Mouse (Mus musculus) CH12.LX (cell line): Measurements from ENCODE around the gene Fxyd3. TPM values are rescaled to one million over a fixed set of nuclear protein-coding genes. Genes with fewer than 3 reads are reported as not detected.

ENCODE experiments used
- DNase-seq: peaks from one replicate; pipeline ENCODE4 v3.0.0-alpha.2; 2013; ENCODE audit errors: extremely low read depth
- H3K27ac ChIP-seq: 2 replicates; pipeline ENCODE4 v1.5.1; 2012; ENCODE audit warnings: low read depth, mild to moderate bottlenecking, control low read depth, moderate library complexity; ENCODE audit not compliant: insufficient read depth
- H3K27me3 ChIP-seq: replicated peaks from 2 replicates; pipeline ENCODE3; 2012; ENCODE audit warnings: inconsistent platforms
- H3K36me3 ChIP-seq, 2 experiments: replicated peaks in 1 of 2; 2 replicates each; pipeline versions ENCODE3 to v1.6.1; 2012; ENCODE audit warnings: inconsistent platforms in 1 of 2, low read length in 1 of 2, mild to moderate bottlenecking in 1 of 2, mixed read lengths in 1 of 2, moderate library complexity in 1 of 2; ENCODE audit not compliant: control insufficient read depth in 1 of 2, insufficient read depth in 1 of 2
- H3K4me1 ChIP-seq, 2 experiments: 2 replicates each; pipeline ENCODE4 v1.6.1; 2012; ENCODE audit warnings: inconsistent platforms in 1 of 2, moderate library complexity in 1 of 2; ENCODE audit not compliant: insufficient read depth in 2 of 2, control insufficient read depth in 1 of 2
- H3K4me2 ChIP-seq: 2 replicates; pipeline ENCODE4 v1.6.1; 2012; ENCODE audit warnings: low read depth, mild to moderate bottlenecking, control low read depth; ENCODE audit not compliant: poor library complexity, insufficient read depth, severe bottlenecking
- H3K4me3 ChIP-seq, 3 experiments: fragments of 150-350 bp in 1 of 3; sonication (generic) in 1 of 3; replicated peaks in 1 of 3; 2 replicates each; pipeline versions ENCODE3 to v1.5.1; 2011 to 2012; ENCODE audit warnings: low read depth in 2 of 3, low read length in 2 of 3, mild to moderate bottlenecking in 2 of 3, moderate library complexity in 2 of 3, control low read depth in 1 of 3, improper control_type of control experiment in 1 of 3, inconsistent platforms in 1 of 3, mixed read lengths in 1 of 3; ENCODE audit not compliant: poor library complexity in 1 of 3
- H3K79me2 ChIP-seq: replicated peaks from 2 replicates; pipeline ENCODE4 v1.6.1; 2012; ENCODE audit warnings: mild to moderate bottlenecking, moderate library complexity; ENCODE audit not compliant: control insufficient read depth, poor library complexity, insufficient read depth, severe bottlenecking; ENCODE audit errors: extremely low read depth
- H3K9ac ChIP-seq: 2 replicates; pipeline ENCODE4 v1.6.1; 2012; ENCODE audit warnings: low read depth, mild to moderate bottlenecking, control low read depth, moderate library complexity; ENCODE audit not compliant: insufficient read depth
- H3K9me3 ChIP-seq: replicated peaks from 2 replicates; pipeline ENCODE3; 2012; ENCODE audit warnings: low read length, inconsistent platforms, mixed read lengths
- CHD1 ChIP-seq: IDR thresholded peaks from 2 replicates; pipeline ENCODE4 v1.6.1; 2012; ENCODE audit warnings: low read depth, low read length, improper control_type of control experiment, inconsistent platforms
- ELF1 ChIP-seq: IDR thresholded peaks from 2 replicates; pipeline ENCODE4 v1.6.1; 2014; ENCODE audit warnings: low read depth, mild to moderate bottlenecking, inconsistent platforms, low read length, improper control_type of control experiment
- IRF4 ChIP-seq: IDR thresholded peaks from 2 replicates; pipeline ENCODE4 v1.6.1; 2014; ENCODE audit warnings: low read depth, mild to moderate bottlenecking, inconsistent platforms, low read length, improper control_type of control experiment
- JUN ChIP-seq: IDR thresholded peaks from 2 replicates; pipeline ENCODE4 v1.6.1; 2011; ENCODE audit warnings: low read depth, mild to moderate bottlenecking, low read length, improper control_type of control experiment, moderate library complexity; ENCODE audit not compliant: insufficient read depth
- JUND ChIP-seq: conservative IDR thresholded peaks from 2 replicates; pipeline ENCODE4 v1.6.1; 2011; ENCODE audit warnings: low read depth, low read length, improper control_type of control experiment
- KAT2A ChIP-seq: IDR thresholded peaks from 2 replicates; pipeline ENCODE4 v1.6.1; 2012; ENCODE audit warnings: low read length, improper control_type of control experiment, inconsistent platforms; ENCODE audit not compliant: insufficient replicate concordance
- MAX ChIP-seq: IDR thresholded peaks from 2 replicates; pipeline ENCODE4 v1.6.1; 2011; ENCODE audit warnings: low read length, improper control_type of control experiment
- MEF2A ChIP-seq: IDR thresholded peaks from 2 replicates; pipeline ENCODE4 v1.6.1; 2014; ENCODE audit warnings: low read depth, mild to moderate bottlenecking, inconsistent platforms, low read length, improper control_type of control experiment, borderline replicate concordance
- MXI1 ChIP-seq: IDR thresholded peaks from 2 replicates; pipeline ENCODE4 v1.6.1; 2011; ENCODE audit warnings: mild to moderate bottlenecking, low read depth, low read length, improper control_type of control experiment
- MYC ChIP-seq: IDR thresholded peaks from 2 replicates; pipeline ENCODE4 v1.6.1; 2011; ENCODE audit warnings: low read depth, mild to moderate bottlenecking, improper control_type of control experiment, low read length
- NELFE ChIP-seq: IDR thresholded peaks from 2 replicates; pipeline ENCODE4 v1.6.1; 2011; ENCODE audit warnings: low read depth, low read length, improper control_type of control experiment
- POLR2A ChIP-seq: IDR thresholded peaks from 2 replicates; pipeline ENCODE4 v1.6.1; 2011; ENCODE audit warnings: low read depth, mild to moderate bottlenecking, improper control_type of control experiment, low read length
- RAD21 ChIP-seq: IDR thresholded peaks from 2 replicates; pipeline ENCODE4 v1.6.1; 2011; ENCODE audit warnings: low read depth, mild to moderate bottlenecking, low read length, improper control_type of control experiment, moderate library complexity
- RCOR1 ChIP-seq: conservative IDR thresholded peaks from 2 replicates; pipeline ENCODE4 v1.6.1; 2012; ENCODE audit warnings: low read depth, mild to moderate bottlenecking, inconsistent platforms, low read length, improper control_type of control experiment
- TBP ChIP-seq: conservative IDR thresholded peaks from 2 replicates; pipeline ENCODE4 v1.6.1; 2011; ENCODE audit warnings: low read depth, low read length, improper control_type of control experiment
- TCF12 ChIP-seq: IDR thresholded peaks from 2 replicates; pipeline ENCODE4 v1.6.1; 2014; ENCODE audit warnings: low read depth, mild to moderate bottlenecking, inconsistent platforms, low read length, improper control_type of control experiment
- USF1 ChIP-seq: IDR thresholded peaks from 2 replicates; pipeline ENCODE4 v1.6.1; 2014; ENCODE audit warnings: low read depth, mild to moderate bottlenecking, inconsistent platforms, low read length, improper control_type of control experiment
- USF2 ChIP-seq: conservative IDR thresholded peaks from 2 replicates; pipeline ENCODE4 v1.6.1; 2011; ENCODE audit warnings: low read depth, low read length, improper control_type of control experiment
- ZC3H11A ChIP-seq: IDR thresholded peaks from 2 replicates; pipeline ENCODE4 v1.6.1; 2012; ENCODE audit warnings: low read depth, mild to moderate bottlenecking, inconsistent platforms, low read length, improper control_type of control experiment
- ZMIZ1 ChIP-seq: IDR thresholded peaks from 2 replicates; pipeline ENCODE4 v1.6.1; 2012; ENCODE audit warnings: low read depth, mild to moderate bottlenecking, inconsistent platforms, low read length, improper control_type of control experiment
- dilution Hi-C: fragments of 300-500 bp; cut with MboI; formaldehyde crosslinking; loops from 2 replicates; pipeline ENCODE4 v1.14.3; 2020; ENCODE audit warnings: low sequenced_read_pairs; ENCODE audit not compliant: extremely low pct_unique_long_range_greater_than_20kb, extremely low pct_ligation_motif_present
- in situ Hi-C: fragments of 300-500 bp; cut with MboI; formaldehyde crosslinking; loops from 3 replicates; pipeline ENCODE4 v1.14.3; 2019; ENCODE audit warnings: low sequenced_read_pairs, low pct_ligation_motif_present, low pct_unique_long_range_greater_than_20kb, mixed read lengths
- polyA plus RNA-seq: library from polyadenylated mRNA; unstranded; fragments of >175 nt; gene quantifications from 2 replicates; pipeline ENCODE4 v1.2.1, GENCODE M21; 2012; ENCODE audit warnings: low read depth; ENCODE audit not compliant: insufficient read length
- total RNA-seq, 2 experiments: library from RNA; depleted of rRNA; stranded (reverse); fragments of 300-350 nt in 1 of 2; fragments of >200 nt in 1 of 2; gene quantifications; 2 replicates each; pipeline ENCODE4 v1.2.3; 2012 to 2014

Gene Fxyd3
- total RNA-seq (2012; rRNA removed) (not detected in 2 replicates), total RNA-seq (2014; rRNA removed) (not detected in 2 replicates), polyA plus RNA-seq (0.08 TPM in 1 of 2 replicates, not detected in the other)

DNA sequence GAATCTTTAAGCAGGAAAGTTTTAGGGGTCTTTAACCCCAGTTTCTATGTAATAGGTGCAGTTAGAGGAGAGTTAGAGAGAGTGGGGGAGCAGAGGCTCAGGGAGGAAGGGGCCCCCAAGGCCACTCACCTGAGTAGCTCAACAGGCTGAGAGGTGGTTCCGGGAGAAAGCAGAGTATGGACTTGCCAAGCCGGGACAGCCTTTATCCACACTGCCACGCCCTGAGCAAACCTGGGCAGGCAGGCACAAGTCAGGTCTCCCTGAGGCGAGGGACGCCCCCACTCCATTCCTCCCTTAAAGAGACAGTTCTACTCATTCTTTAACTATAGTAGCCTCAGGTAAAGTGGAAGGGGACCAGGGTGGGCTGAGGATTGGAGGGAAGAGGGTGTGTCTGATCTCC is at the start of gene Fxyd3:
Gene Fxyd3 (minus strand): TSS at position 213 of the 400 bp plus-strand sequence.
- dilution Hi-C loops = no loop called here
- H3K4me3 ChIP-seq = no peak within 1 kb of the TSS
- no peak for TF ChIP-seq MAX
- no peak for TF ChIP-seq ZC3H11A
- TF ChIP-seq USF2 = no peak
- no peak for TF ChIP-seq JUND
- no peak for TF ChIP-seq MXI1
- TF ChIP-seq CHD1 = no peak
- no peak for TF ChIP-seq ELF1
- TF ChIP-seq TCF12 = no peak
- TF ChIP-seq, all 38 proteins: peak for 0
- H3K79me2 ChIP-seq = no peaks in the 10 kb centered on the region
- H3K9ac ChIP-seq = no peak within 1 kb of the TSS
- H3K4me1 ChIP-seq = no peaks in the 10 kb centered on the region
- peaks cover 31% of the 10 kb centered on the region for H3K27me3 ChIP-seq
- no peak for DNase-seq
- H3K9me3 ChIP-seq = peaks cover 10% of the 10 kb centered on the region
- H3K36me3 ChIP-seq = no peaks in the 10 kb centered on the region
- in situ Hi-C loops = no loop called here
- H3K4me2 ChIP-seq = no peak within 1 kb of the TSS
- no peak within 1 kb of the TSS for H3K27ac ChIP-seq

DNA sequence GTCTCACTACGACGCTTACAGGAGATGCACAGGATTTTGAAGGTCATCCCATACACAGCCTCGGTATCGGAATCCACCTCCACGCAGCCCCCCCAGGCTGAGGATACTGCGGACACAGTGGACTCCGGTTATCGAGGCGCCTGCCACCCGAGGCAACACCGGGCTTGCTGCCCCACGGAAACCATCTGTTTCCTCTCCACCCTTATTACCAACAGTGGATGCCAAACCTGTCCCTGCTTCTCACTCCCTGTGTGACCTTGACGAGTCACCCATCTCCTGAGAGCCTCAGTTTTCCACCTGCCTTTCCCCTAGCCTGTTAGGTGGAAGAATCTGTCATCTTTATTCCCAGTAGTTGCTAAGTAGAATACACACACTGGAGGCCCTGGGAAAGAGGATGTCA is 48.6 kb upstream of the Fxyd3 start:
- in situ Hi-C loops (no loop called here), dilution Hi-C loops (no loop called here)
- TF ChIP-seq MEF2A (no peak), CHD1 (no peak), ZMIZ1 (no peak), KAT2A (no peak), USF1 (no peak), MYC (no peak), IRF4 (no peak), USF2 (no peak), JUND (no peak), RCOR1 (no peak), POLR2A (no peak), RAD21 (no peak), TBP (no peak), JUN (no peak), TCF12 (no peak), NELFE (no peak), MXI1 (no peak)

More for the DNA sequence above, 48.6 kb upstream of the Fxyd3 start:
- Histone ChIP-seq H3K27me3 (no peaks in the 10 kb centered on the region), H3K4me3 (no peak overlapping the region), H3K9ac (no peak overlapping the region), H3K9me3 (peaks cover 6% of the 10 kb centered on the region), H3K79me2 (no peaks in the 10 kb centered on the region), H3K36me3 (peaks cover 19 to 30% of the 10 kb centered on the region in 2 experiments), H3K4me2 (no peak overlapping the region), H3K4me1 (peaks cover 4 to 16% of the 10 kb centered on the region in 2 experiments; a peak in 3 of 4 replicates), H3K27ac (no peak overlapping the region)
- DNase-seq = no peak
